Mouse (Mus musculus): ENCODE data around the gene Ssr1.

Ssr1 gene

GRCm38 (mm10) chr13:37943466-37943865 is 50.6 kb downstream of the Ssr1 start:
- DNase-seq: no peak

- DNase-seq: no peak
Observed at GRCm38 (mm10) chr13:37942887-37943331, 51.1 kb downstream of the Ssr1 start.

DNA sequence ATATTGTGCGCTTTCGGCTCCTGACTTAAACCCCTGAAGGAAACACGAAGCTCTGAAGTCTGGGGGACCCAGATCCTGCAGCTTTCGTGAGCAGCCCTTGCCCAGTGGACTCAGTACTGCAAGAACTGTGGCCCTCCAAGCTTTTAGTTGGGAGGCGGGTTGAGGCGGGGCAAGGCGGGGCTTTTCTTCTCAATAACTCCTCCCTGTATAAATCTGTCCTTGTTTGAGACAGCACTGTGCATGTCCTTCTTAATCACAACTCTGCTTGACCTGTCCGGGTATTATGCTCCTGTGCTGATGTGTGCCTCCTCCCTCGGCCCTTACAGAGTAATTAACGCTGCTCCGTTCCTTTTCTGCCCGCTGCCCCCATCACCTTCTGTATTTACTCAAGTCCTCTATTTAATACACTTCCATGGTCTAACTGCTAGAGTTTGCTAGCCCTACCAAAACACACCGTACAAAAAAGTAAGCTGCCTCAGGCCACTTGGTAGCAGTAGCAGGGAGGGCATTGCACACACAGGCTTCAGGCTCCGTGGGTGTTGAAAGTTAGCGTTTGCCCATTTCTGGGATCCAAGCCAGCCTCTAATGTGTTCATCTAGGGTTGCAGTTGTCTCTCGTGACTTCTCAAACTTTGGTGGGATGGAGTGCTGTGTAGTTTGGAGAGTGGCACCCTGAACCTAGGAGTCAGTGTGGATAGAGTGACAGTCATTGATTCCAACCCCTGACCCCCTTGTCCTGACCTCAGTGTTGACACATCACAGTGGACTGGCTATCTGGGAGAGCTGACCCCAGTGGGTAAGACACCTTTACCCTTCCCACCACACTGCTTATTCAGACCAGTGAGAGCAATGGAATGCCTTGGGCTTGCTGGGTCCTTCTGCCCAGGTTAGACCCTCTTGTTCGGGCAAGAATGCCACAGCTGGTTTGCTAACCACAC is 51.8 kb downstream of the Ssr1 start:
- DNase-seq: no peak

DNA sequence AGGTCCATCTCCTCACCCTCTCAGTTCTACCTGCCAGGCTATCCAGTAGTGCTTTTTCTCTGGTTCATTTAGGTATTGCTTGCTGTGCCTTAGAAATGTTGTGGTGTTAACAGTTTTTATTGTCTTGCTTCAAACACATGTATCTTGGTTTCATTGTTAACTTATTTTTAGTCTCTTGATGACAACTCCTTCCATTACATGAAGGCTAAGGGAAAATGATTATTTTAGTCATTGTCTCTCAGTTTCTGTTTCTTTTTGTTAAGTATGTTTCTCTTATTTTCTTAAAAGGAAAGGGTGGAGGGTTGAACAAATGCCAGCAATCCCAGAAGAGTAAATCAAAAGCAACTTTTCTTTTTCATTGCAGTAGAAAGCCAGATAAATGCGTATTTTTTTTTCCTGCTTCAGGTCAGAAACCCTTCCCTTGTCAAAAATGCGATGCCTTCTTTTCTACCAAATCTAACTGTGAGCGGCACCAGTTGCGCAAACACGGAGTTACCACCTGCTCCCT is 52.8 kb downstream of the Ssr1 start:
- no peak for DNase-seq

DNA sequence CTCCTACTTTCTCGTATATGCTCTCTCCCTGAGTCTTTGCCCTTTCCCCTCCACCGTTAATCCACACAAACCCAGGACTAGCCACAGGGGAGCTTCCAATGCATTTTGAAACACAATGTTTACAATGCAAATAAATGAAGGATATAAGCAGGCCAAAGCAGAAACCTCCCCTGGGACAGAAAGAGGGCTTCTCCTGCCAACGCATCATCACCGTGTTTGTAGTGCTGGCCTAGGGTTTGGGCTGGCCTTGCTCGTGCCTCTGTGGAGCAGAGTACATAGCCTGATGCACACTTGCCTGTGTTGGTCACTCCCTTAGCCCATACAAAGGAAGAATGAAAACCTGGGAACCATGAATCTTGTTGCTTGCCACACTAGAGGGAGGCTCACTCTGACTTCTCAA is 53.4 kb downstream of the Ssr1 start:
- DNase-seq: no peak

DNA sequence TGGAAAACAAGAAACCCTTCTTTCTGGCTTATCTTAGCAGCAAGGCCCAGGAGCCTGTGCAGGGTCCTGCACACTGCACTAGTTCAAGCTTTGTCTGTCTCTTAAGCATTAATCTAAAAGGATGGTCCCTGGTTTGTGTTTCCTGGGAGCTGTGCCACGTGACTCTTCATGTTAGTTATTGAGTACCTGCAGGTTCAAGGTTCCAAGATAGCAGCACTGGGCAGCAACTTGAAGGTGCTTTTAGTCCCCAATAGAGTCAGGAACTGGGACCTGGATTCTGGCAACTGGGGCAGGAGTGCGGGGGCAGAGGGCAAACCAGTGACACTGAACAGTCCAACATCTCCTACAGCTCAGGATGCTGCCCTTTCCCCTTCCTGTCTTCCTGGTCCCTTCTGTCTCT is 53.9 kb downstream of the Ssr1 start:
- no peak for DNase-seq

DNA sequence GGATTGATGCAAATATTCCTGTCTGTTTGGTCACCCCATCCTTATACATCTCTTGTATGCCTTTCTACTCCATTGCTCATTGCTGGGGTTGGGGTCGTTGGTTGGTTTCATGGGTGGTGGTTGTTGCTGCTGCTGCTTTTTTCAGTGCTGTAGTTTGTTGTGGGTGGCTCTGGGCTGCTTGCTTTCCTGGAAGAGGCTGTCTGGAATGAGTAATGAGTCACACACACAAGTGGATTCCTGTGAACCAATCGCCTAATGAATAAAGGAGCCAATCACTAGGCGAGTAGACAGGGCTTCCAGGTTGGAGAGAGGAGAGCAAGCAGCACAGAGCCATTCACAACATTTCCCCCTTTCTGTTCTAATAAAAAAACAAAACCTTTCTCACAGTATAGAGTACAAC is 57.7 kb downstream of the Ssr1 start:
- no peak for DNase-seq

DNA sequence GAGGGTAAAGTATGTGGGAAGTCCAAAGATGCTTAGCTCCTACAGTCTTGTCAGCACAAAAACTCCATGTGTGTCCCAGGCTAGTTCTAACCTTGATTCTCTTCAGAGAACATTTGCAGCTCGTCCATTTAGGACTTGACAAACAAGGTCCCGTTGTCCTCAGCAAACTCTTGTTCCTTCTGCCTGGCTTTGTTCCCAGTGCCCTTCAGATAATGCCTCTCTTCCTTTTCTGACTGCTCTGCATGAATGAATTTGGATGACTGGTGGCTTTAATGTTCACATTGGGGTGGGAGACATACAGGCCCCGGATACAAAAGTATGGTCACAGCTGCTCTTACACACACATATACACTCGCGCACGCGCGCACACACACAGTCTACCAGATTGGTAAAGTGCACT is 59.1 kb downstream of the Ssr1 start:
- DNase-seq: no peak

DNA sequence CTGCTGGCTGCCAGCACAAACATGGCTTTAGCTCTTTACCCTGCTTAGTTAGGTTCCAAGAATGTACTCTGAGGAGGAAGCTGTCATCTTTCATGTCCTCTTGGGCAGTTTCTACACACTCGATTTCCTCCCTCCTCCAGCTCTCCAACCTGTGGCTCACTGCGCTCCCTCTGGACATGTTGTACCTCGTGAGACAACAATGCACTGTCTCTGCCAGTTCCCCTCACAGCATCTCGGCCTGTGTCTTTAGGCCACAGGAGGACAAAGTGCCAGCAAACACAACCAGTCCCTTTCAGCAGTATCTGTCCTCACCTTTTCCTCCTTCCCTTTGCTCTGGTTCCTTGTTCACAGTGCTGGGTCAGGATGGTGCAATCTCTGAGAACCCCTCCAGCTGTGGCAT is 59.9 kb downstream of the Ssr1 start:
- no peak for DNase-seq

- no peak for DNase-seq
Observed at GRCm38 (mm10) chr13:37931210-37931922, 62.7 kb downstream of the Ssr1 start.

GRCm38 (mm10) chr13:37930621-37931020 is 63.4 kb downstream of the Ssr1 start:
- no peak for DNase-seq

GRCm38 (mm10) chr13:37930091-37930490 is 63.9 kb downstream of the Ssr1 start:
- DNase-seq: no peak

DNA sequence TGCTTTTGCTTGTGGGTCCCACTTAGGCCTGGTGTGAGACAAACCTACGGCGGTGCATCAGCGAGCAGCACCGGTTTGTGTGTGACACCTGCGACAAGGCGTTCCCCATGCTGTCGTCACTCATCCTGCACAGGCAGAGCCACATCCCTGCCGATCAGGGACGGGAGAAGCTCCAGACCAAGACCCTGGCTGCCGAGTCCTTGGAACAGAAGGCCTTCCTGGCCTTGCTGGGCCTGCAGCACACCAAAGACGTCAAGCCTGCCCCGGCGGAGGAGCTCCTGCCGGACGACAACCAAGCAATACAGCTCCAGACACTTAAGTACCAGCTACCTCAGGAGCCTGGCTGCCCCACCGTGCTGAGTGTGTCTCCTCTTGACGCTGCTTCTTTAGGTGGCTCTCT is 64.5 kb downstream of the Ssr1 start:
- DNase-seq: no peak

DNA sequence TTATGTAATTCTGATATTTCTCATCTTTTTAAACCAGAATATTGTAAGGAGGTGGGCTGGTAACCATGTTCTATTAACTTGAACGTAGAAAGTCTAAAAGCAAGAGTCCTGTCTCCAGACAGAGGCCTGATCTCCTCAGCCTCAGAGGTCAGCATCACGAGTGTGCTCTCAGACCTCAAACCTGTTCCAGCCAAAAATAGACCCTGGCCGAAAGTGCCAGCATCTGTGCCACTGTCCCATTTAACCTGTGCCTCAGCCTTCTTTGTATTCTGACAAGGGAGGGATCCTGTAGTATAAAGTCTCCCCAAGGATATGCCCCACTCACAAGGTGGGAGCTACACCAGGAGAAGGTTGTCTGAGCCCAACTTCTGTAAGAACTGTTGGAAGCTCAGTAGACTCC is 67.6 kb downstream of the Ssr1 start:
- no peak for DNase-seq

DNA sequence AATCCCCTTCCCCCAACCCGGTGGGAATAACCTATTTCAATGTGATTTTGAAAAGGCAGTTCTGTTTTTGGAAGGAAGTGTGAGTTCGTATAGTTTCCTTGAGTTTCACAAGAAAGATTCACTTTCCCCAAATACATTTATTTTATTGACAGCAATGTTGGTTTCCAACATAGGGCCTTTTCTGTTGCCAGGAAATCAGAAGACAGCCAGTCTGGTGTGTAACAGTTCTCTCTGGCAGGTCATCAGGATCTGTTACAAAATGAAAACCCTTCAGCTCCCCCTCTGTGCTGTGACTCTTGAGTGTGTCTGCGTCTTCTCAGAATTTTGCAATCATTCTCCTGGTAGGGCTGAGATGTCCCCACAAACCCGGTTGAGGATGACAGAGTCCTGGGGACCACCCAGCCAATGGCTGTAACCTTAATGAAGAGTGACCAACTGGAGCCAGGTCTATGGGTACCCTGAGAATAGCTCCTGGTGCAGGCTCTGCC is 69.5 kb downstream of the Ssr1 start:
- no peak for DNase-seq

DNA sequence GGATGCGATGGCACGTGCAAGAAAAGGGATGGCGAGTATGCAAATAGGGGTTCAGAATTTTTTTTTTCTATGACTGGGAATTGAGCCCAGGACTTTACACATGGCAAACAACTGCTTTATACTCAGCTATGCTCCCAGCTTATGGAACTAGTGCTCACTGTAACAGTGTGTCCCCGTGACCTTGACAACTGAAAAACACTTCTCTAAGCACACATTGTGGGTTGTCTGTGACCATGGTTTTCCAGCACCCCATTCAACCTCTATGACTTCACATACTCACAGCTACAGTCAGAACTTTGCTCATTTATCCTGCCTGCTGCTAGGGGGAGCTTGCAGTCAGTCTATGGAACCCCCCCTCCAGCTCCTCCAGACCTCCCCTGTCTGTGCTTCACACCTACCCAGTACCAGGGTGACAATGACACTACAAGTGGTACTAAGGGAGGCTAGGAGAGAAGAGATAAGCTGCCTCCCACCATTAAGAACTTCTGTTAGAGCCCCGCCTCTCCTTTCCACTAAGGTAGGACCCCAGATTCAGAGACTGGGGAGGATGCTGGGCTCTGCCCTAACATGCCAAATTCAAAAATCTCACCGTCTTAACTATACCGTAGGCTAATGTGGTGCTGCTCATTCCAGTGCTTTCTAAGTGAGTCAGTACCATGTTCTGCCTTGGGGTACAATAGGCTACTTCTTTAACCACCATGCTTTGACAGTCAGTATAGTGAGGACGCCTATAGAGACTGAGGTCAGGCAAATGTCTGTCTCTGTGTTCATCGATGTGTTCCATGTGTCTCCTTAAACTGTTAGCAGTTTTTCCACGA is 70.2 kb downstream of the Ssr1 start:
- no peak for DNase-seq

- DNase-seq: peak; percentile 49 to 69
Observed at GRCm38 (mm10) chr13:37923091-37923490, 70.9 kb downstream of the Ssr1 start.

DNA sequence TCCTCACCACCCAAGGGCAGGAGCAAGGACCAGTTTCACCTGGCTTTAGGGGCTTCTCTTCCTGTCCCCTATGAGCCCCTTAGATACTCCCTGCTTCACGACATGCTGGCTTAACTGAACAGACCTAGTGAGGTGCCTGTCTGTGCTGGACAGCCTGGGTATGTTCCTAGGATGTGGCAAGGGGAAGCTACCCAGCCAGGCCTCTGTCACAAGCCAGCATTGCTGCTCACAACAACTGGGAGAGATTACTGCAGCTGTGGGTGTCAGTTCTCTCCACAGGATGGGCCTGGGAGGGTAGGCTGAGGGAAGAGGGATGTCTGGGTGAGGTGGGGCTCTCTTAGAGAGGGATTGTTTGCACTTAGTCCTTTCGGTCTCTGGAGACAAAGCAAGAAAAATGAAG is 73.3 kb downstream of the Ssr1 start:
- no peak for DNase-seq

DNA sequence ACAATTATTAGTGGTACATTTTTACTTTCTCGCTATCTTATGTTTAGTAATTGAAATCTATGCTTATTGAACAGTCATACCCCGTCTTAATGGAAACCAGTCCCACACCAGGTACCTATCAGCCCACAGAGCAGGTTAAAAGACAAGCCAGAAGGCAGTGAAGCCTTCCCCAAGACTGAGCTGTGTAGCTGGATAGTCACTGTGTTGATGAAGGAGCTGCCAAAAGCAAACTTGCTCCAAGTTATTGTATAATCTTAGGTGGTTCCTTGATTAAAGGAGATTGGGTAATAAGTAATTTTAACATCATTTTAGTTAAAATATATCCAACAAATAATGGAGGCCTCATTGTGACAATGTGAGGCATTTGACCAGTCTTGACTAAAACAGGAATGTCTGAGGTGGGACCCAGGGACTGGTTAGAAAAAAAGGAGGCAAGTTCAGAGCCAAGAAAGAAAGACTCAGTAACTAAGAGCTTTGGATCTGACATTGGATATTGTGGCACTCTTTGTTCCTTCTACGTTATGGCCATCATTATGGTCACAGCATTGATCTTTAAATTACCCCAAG is 74.2 kb downstream of the Ssr1 start:
- DNase-seq: no peak

DNA sequence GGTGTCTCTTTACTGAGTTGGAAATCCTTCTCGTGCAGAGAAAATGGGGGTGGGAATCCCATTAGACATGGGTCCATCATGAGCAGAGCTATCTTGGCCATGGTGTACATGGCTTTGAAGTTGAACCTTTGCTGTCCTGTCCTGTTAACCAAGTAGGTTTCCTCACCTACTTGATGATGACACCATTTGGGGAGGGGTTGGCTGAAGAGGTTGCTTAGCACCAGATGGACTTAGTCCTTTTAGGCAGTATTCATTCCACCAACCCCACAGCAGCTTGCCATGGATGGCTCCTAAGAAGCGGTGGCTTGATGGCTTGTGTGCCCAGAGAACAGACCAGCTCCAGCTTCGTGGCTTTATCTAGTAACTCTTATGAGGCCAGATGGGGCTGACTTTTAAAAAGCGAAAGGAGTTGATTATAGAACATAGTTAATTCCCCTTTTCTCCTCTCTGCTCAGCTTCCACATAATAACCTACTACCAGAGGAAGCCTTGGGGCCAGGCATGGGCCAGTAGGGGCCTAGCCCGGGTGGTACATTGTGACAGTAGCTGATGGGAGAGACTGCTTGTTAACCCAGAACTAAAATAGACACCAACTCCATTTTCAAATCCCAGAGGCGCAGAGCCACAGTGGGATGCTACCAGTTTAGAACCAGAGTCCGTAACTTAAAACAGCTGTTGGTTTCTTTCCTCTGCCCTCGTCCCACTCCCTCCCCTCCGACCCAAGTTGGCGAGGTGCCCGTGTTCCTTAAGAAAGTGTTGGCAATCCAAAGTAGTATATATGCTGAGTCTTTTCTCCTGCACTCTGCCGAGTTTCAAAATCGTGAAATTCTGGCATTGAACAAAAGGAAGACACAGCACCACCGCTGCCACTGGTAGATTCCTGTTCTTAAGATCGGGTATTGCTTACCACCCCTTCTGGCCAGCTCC is 75.4 kb downstream of the Ssr1 start:
- no peak for DNase-seq

Measured in thymus, adult 18-20 months (tissue).